Mouse (Mus musculus): ENCODE measurements around the gene Fam19a5. TPM values are rescaled to one million over a fixed set of nuclear protein-coding genes. Genes with fewer than 3 reads are reported as not detected.

Gene Fam19a5
- polyA plus RNA-seq (2017; shearing (Covaris generic)): not detected

DNA sequence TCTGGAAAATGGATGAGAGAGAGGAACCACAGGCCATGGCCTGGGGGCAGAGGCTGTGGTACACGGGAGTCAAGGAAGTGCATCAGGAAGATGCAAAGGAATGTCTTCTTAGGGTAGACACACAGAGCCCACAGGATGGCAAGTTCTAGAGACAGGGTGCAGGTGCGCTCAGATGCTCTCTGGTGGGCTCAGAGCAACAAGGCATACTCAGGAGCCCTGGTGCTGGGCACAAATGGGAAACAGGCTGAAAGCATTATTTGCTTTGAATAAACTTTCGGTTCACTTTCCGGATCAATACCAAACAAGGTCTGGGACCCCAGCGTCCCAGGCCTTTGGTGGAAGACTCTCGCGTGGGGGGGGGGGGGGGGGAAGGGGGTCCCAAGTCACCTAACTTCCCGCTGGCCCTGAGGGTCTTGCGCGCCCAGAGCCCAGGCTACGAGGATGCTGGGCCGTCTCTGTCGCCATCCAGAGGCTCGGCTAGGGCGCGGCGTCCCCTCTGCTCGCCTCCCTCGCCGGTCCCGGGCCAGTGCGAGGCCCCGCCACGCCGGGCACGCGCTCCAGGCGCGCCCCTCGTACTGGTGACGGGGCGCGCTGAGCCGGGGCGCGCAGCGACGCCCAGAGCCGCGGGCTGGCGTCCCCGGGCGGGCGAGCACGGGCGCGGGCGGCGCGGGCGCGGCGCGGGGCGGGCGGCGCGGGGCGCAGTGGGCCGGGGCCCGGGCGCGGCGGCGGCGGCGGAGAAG is at the start of gene Fam19a5:
Fam19a5 (plus strand) TSS at position 701 of the 740 bp plus-strand sequence.

